Mouse (Mus musculus) MEL (cell line): ENCODE measurements around the gene Micu1. TPM values are rescaled to one million over a fixed set of nuclear protein-coding genes. Genes with fewer than 3 reads are reported as not detected.
A peak's percentile ranks its signal among the peaks of the same experiment; 100 is the strongest.

ENCODE experiments used
- DNase-seq: peaks from one replicate; pipeline ENCODE4 v3.0.0; 2011; ENCODE audit warnings: low read depth, low spot score
- H3K27ac ChIP-seq: 2 replicates; pipeline ENCODE4 v1.5.1; 2012; ENCODE audit warnings: low read depth, mild to moderate bottlenecking, control low read depth, low read length, moderate library complexity; ENCODE audit not compliant: control insufficient read depth
- H3K27me3 ChIP-seq, 2 experiments: fragments of 150-350 bp in 1 of 2; sonication (generic) in 1 of 2; 2 replicates each; pipeline ENCODE4 v1.6.1; 2012; ENCODE audit warnings: low read length in 2 of 2, mild to moderate bottlenecking in 2 of 2, improper control_type of control experiment in 1 of 2, moderate library complexity in 1 of 2; ENCODE audit not compliant: insufficient read depth in 2 of 2, control insufficient read depth in 1 of 2
- H3K36me3 ChIP-seq, 2 experiments: 2 replicates each; pipeline ENCODE4 v1.6.1; 2012 to 2014; ENCODE audit warnings: low read length in 2 of 2, improper control_type of control experiment in 1 of 2, inconsistent platforms in 1 of 2, mild to moderate bottlenecking in 1 of 2; ENCODE audit not compliant: insufficient read depth in 2 of 2, control insufficient read depth in 1 of 2
- H3K4me1 ChIP-seq, 2 experiments: fragments of 150-350 bp in 1 of 2; sonication (generic) in 1 of 2; 2 replicates each; pipeline ENCODE4 v1.6.1; 2012; ENCODE audit warnings: low read length in 2 of 2, improper control_type of control experiment in 1 of 2, mild to moderate bottlenecking in 1 of 2; ENCODE audit not compliant: insufficient read depth in 2 of 2, control insufficient read depth in 1 of 2
- H3K4me3 ChIP-seq, 2 experiments: fragments of 150-350 bp in 1 of 2; sonication (generic) in 1 of 2; 2 replicates each; pipeline ENCODE4 v1.5.1; 2012; ENCODE audit warnings: low read depth in 2 of 2, low read length in 2 of 2, mild to moderate bottlenecking in 2 of 2, moderate library complexity in 2 of 2, control low read depth in 1 of 2, improper control_type of control experiment in 1 of 2; ENCODE audit not compliant: control insufficient read depth in 1 of 2, insufficient read depth in 1 of 2
- H3K79me2 ChIP-seq: 2 replicates; pipeline ENCODE4 v1.6.1; 2012; ENCODE audit warnings: mild to moderate bottlenecking, low read length, moderate library complexity; ENCODE audit not compliant: control insufficient read depth, poor library complexity, insufficient read depth
- H3K9ac ChIP-seq: 2 replicates; pipeline ENCODE4 v1.6.1; 2012; ENCODE audit warnings: low read depth, mild to moderate bottlenecking, control low read depth, low read length, moderate library complexity; ENCODE audit not compliant: control insufficient read depth, poor library complexity, severe bottlenecking
- H3K9me3 ChIP-seq: fragments of 150-350 bp; sonication (generic); replicated peaks from 2 replicates; pipeline ENCODE4 v1.6.1; 2012; ENCODE audit warnings: mild to moderate bottlenecking, low read length, improper control_type of control experiment, moderate library complexity; ENCODE audit not compliant: insufficient read depth
- BHLHE40 ChIP-seq: IDR thresholded peaks from 2 replicates; pipeline ENCODE4 v1.6.1; 2012; ENCODE audit warnings: low read depth, mild to moderate bottlenecking, inconsistent platforms, low read length, improper control_type of control experiment, borderline replicate concordance
- CHD1 ChIP-seq: IDR thresholded peaks from 2 replicates; pipeline ENCODE4 v1.6.1; 2012; ENCODE audit warnings: low read depth, mild to moderate bottlenecking, inconsistent platforms, low read length, improper control_type of control experiment
- CHD2 ChIP-seq: IDR thresholded peaks from 2 replicates; pipeline ENCODE4 v1.6.1; 2011; ENCODE audit warnings: low read length, improper control_type of control experiment
- E2F4 ChIP-seq: IDR thresholded peaks from 2 replicates; pipeline ENCODE4 v1.6.1; 2011; ENCODE audit warnings: low read depth, low read length, improper control_type of control experiment, borderline replicate concordance
- ETS1 ChIP-seq: IDR thresholded peaks from 2 replicates; pipeline ENCODE4 v1.6.1; 2012; ENCODE audit warnings: low read depth, mild to moderate bottlenecking, inconsistent platforms, low read length, improper control_type of control experiment, moderate library complexity
- JUND ChIP-seq: IDR thresholded peaks from 2 replicates; pipeline ENCODE4 v1.6.1; 2011; ENCODE audit warnings: low read depth, mild to moderate bottlenecking, improper control_type of control experiment, low read length
- KAT2A ChIP-seq: conservative IDR thresholded peaks from 2 replicates; pipeline ENCODE4 v1.6.1; 2012; ENCODE audit warnings: low read depth, low read length, improper control_type of control experiment, inconsistent platforms
- MAFK ChIP-seq: IDR thresholded peaks from 2 replicates; pipeline ENCODE4 v1.6.1; 2011; ENCODE audit warnings: low read depth, mild to moderate bottlenecking, low read length, improper control_type of control experiment, borderline replicate concordance
- MEF2A ChIP-seq: IDR thresholded peaks from 2 replicates; pipeline ENCODE4 v1.6.1; 2014; ENCODE audit warnings: low read depth, mild to moderate bottlenecking, inconsistent platforms, low read length, improper control_type of control experiment; ENCODE audit not compliant: poor library complexity, insufficient replicate concordance, severe bottlenecking; ENCODE audit errors: extremely low read depth
- NELFE ChIP-seq: IDR thresholded peaks from 2 replicates; pipeline ENCODE4 v1.6.1; 2011; ENCODE audit warnings: low read depth, low read length, improper control_type of control experiment
- NRF1 ChIP-seq: IDR thresholded peaks from 2 replicates; pipeline ENCODE4 v1.6.1; 2014; ENCODE audit warnings: low read depth, mild to moderate bottlenecking, inconsistent platforms, low read length, improper control_type of control experiment, moderate library complexity; ENCODE audit not compliant: poor library complexity, insufficient read depth, severe bottlenecking
- POLR2AphosphoS2 ChIP-seq: IDR thresholded peaks from 2 replicates; pipeline ENCODE4 v1.6.1; 2011; ENCODE audit warnings: low read length, improper control_type of control experiment
- RAD21 ChIP-seq: IDR thresholded peaks from 2 replicates; pipeline ENCODE4 v1.6.1; 2011; ENCODE audit warnings: mild to moderate bottlenecking, low read depth, low read length, improper control_type of control experiment
- SMC3 ChIP-seq: IDR thresholded peaks from 2 replicates; pipeline ENCODE4 v1.6.1; 2011; ENCODE audit warnings: low read depth, low read length, improper control_type of control experiment
- TBP ChIP-seq: IDR thresholded peaks from 2 replicates; pipeline ENCODE4 v1.8.0; 2011; ENCODE audit warnings: low read depth, low read length, improper control_type of control experiment
- TCF12 ChIP-seq: IDR thresholded peaks from 2 replicates; pipeline ENCODE4 v1.6.1; 2014; ENCODE audit warnings: low read depth, mild to moderate bottlenecking, inconsistent platforms, low read length, improper control_type of control experiment, moderate library complexity
- UBTF ChIP-seq: IDR thresholded peaks from 2 replicates; pipeline ENCODE4 v1.6.1; 2012; ENCODE audit warnings: low read depth, mild to moderate bottlenecking, inconsistent platforms, low read length, improper control_type of control experiment, moderate library complexity, borderline replicate concordance; ENCODE audit not compliant: insufficient read depth
- USF1 ChIP-seq: IDR thresholded peaks from 2 replicates; pipeline ENCODE4 v1.6.1; 2014; ENCODE audit warnings: low read depth, mild to moderate bottlenecking, inconsistent platforms, low read length, improper control_type of control experiment, moderate library complexity
- ZKSCAN1 ChIP-seq: IDR thresholded peaks from 2 replicates; pipeline ENCODE4 v1.6.1; 2012; ENCODE audit warnings: low read depth, mild to moderate bottlenecking, inconsistent platforms, low read length, improper control_type of control experiment, moderate library complexity
- ZNF384 ChIP-seq: IDR thresholded peaks from 2 replicates; pipeline ENCODE4 v1.6.1; 2012; ENCODE audit warnings: low read depth, mild to moderate bottlenecking, inconsistent platforms, low read length, improper control_type of control experiment
- polyA plus RNA-seq, 2 experiments: library from polyadenylated mRNA; stranded (reverse) in 1 of 2; unstranded in 1 of 2; fragments of >175 nt in 1 of 2; fragments of >200 nt in 1 of 2; gene quantifications; 2 replicates each; pipeline versions ENCODE4 v1.2.1 to v1.2.4; 2012; ENCODE audit warnings: low replicate concordance in 2 of 2, low read depth in 1 of 2; ENCODE audit not compliant: insufficient read length in 2 of 2, insufficient read depth in 1 of 2, missing spikeins in 1 of 2
- total RNA-seq: library from RNA; depleted of rRNA; stranded (reverse); fragments of 300-350 nt; gene quantifications from 2 replicates; pipeline ENCODE4 v1.2.3, GENCODE M21; 2012

Micu1 gene
- total and polyA plus RNA-seq, 3 experiments, result 18.0 to 26.8 TPM; not detected in 1

DNA sequence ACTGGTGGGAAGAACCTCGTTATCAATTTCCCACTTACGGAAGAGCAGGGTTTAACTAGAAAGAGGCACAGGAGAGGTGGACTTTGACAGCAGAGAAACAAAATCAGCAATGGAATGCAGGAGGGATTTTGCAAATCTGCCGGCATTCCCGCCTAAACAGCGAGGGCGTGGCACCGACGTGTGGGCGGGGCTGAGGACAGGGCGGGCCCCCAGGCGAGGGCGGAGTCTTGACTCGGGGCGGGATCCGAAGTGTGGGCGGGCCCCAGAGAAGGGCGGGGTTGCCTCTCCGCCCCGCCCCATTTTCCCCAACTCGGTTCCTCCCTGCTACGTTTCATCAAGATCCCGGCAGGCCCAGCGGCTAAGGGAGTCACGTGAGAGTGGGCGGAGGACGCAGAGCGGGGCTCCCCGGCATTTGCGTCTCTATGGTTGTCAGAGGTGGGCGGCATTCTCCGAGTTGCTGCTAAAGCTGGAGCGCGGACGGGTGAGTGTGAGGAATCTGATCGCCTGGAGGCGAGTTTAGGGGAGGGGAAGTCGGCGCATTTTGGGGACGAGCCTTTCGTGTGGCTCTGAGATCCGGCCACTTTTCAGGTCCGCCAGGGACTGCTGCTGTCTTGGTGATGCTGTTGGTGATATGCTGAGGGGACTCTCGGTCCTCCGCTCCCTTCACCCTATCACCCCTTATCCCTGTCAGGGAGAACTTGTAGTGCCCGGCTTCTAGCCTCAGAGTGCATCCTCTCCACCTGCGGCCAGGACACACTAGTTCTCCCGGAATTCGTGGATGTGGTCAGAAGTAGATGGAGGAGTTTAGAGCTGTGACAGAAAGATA lies at the start of gene Micu1 (continued):
- TF ChIP-seq RAD21 (no peak), TBP (peak; percentile 84), SMC3 (no peak), TCF12 (peak; percentile 76), NRF1 (no peak)

GRCm38 (mm10) chr10:59656799-59657198 lies 45.5 kb upstream of the Micu1 start:
- Histone ChIP-seq H3K27ac (no peak overlapping the region), H3K27me3 (no peaks in the 10 kb centered on the region), H3K4me1 (peaks cover 0 to 2% of the 10 kb centered on the region in 2 experiments; a peak in 1 of 4 replicates), H3K9me3 (no peaks in the 10 kb centered on the region), H3K36me3 (no peaks in the 10 kb centered on the region), H3K4me3 (no peak overlapping the region), H3K9ac (no peak overlapping the region), H3K79me2 (no peaks in the 10 kb centered on the region)
- no peak for DNase-seq
- TF ChIP-seq KAT2A (no peak), UBTF (no peak), BHLHE40 (no peak), JUND (no peak), TCF12 (no peak), MEF2A (no peak), MAFK (no peak), CHD1 (no peak)

DNA sequence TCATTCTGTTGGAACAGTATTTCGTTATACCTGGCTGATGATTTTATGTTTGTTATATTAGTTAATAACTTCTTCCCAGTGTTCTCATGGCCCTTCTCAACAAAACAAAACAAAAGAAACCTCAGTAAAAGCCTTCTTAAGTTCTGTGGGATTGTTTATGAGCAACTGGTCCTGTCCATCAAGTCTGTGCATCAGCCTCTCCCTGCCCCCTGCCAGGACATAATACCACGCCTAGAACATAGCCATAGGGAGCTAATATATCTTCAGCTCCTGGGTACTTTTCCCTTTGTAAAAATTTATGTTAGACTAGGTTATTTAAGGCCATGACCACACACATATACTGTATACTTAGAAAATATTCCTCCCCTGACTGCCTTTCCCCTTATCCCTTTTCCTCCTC lies 37.5 kb upstream of the Micu1 start:
- no peaks in the 10 kb centered on the region for H3K79me2 ChIP-seq
- TF ChIP-seq ZKSCAN1, result no peak
- TF ChIP-seq E2F4, result no peak
- no peak for TF ChIP-seq TCF12
- no peak for TF ChIP-seq POLR2AphosphoS2
- no peak for TF ChIP-seq NELFE
- TF ChIP-seq SMC3, result no peak
- TF ChIP-seq KAT2A, result no peak
- TF ChIP-seq USF1, result no peak
- no peak for TF ChIP-seq CHD2
- TF ChIP-seq UBTF, result no peak
- TF ChIP-seq ETS1, result no peak
- no peak for TF ChIP-seq NRF1
- TF ChIP-seq ZNF384, result no peak
- TF ChIP-seq, all 39 proteins: peak for 0
- no peaks in the 10 kb centered on the region for H3K9me3 ChIP-seq
- peaks cover 0 to 5% of the 10 kb centered on the region in 2 experiments; a peak in 2 of 4 replicates for H3K36me3 ChIP-seq
- no peak overlapping the region for H3K27ac ChIP-seq
- no peak for DNase-seq
- no peak overlapping the region for H3K4me3 ChIP-seq
- no peak overlapping the region for H3K9ac ChIP-seq
- peaks cover 8% of the 10 kb centered on the region in 2 experiments for H3K4me1 ChIP-seq
- no peaks in the 10 kb centered on the region for H3K27me3 ChIP-seq
